Mouse (Mus musculus): Measurements from ENCODE around the gene Ntrk2. TPM values are rescaled to one million over a fixed set of nuclear protein-coding genes. Genes with fewer than 3 reads are reported as not detected.

Ntrk2 gene
- total and polyA plus RNA-seq, 2 experiments: 0.55 to 1.5 TPM

- Histone ChIP-seq H3K9ac (ENCODE audit: low read depth, low read length) (no peak overlapping the region), H3K27me3 (ENCODE audit: control insufficient read depth, insufficient read depth, low read length) (no peaks in the 10 kb centered on the region), H3K4me1 (ENCODE audit: control insufficient read depth, insufficient read depth, low read length) (no peaks in the 10 kb centered on the region), H3K79me2 (ENCODE audit: control insufficient read depth, insufficient read depth, low read length) (no peaks in the 10 kb centered on the region), H3K36me3 (ENCODE audit: control insufficient read depth, insufficient read depth, low read length) (no peaks in the 10 kb centered on the region), H3K27ac (replicated peaks; ENCODE audit: insufficient read depth, low read depth, low read length) (no peak overlapping the region), H3K4me3 (ENCODE audit: insufficient read depth, low read depth, low read length) (no peak overlapping the region)
- WGBS: 89% methylated on average over 4 of the region's 4 CpGs
- no peak for TF ChIP-seq POLR2A (IDR thresholded peaks at IDR 0.05; ENCODE audit: extremely low read depth, insufficient read depth, low read length)
- TF ChIP-seq CTCF (IDR thresholded peaks at IDR 0.05; ENCODE audit: low read depth, low read length): no peak
- no peak for DNase-seq (ENCODE audit: extremely low read depth, low read depth, low spot score)
Measured at GRCm38 (mm10) chr13:59089016-59089415, 282.6 kb downstream of the Ntrk2 start.

GRCm38 (mm10) chr13:59091138-59091971 lies 285.0 kb downstream of the Ntrk2 start:
- H3K27me3 ChIP-seq (ENCODE audit: control insufficient read depth, insufficient read depth, low read length): no peaks in the 10 kb centered on the region
- H3K27ac ChIP-seq (replicated peaks; ENCODE audit: insufficient read depth, low read depth, low read length): no peak overlapping the region
- H3K9ac ChIP-seq (ENCODE audit: low read depth, low read length): no peak overlapping the region
- H3K4me1 ChIP-seq (ENCODE audit: control insufficient read depth, insufficient read depth, low read length): no peaks in the 10 kb centered on the region
- no peak for DNase-seq (ENCODE audit: extremely low read depth, low read depth, low spot score)
- TF ChIP-seq CTCF (IDR thresholded peaks at IDR 0.05; ENCODE audit: low read depth, low read length) (no peak), POLR2A (IDR thresholded peaks at IDR 0.05; ENCODE audit: extremely low read depth, insufficient read depth, low read length) (no peak)
- H3K79me2 ChIP-seq (ENCODE audit: control insufficient read depth, insufficient read depth, low read length): no peaks in the 10 kb centered on the region
- WGBS: 65% methylated on average over 13 of the region's 13 CpGs
- H3K36me3 ChIP-seq (ENCODE audit: control insufficient read depth, insufficient read depth, low read length): no peaks in the 10 kb centered on the region
- no peak overlapping the region for H3K4me3 ChIP-seq (ENCODE audit: insufficient read depth, low read depth, low read length)

GRCm38 (mm10) chr13:59092045-59092857 lies 285.9 kb downstream of the Ntrk2 start:
- Histone ChIP-seq H3K27me3 (ENCODE audit: control insufficient read depth, insufficient read depth, low read length) (no peaks in the 10 kb centered on the region), H3K4me3 (ENCODE audit: insufficient read depth, low read depth, low read length) (no peak overlapping the region), H3K9ac (ENCODE audit: low read depth, low read length) (no peak overlapping the region), H3K36me3 (ENCODE audit: control insufficient read depth, insufficient read depth, low read length) (no peaks in the 10 kb centered on the region), H3K79me2 (ENCODE audit: control insufficient read depth, insufficient read depth, low read length) (no peaks in the 10 kb centered on the region), H3K27ac (replicated peaks; ENCODE audit: insufficient read depth, low read depth, low read length) (no peak overlapping the region), H3K4me1 (ENCODE audit: control insufficient read depth, insufficient read depth, low read length) (no peaks in the 10 kb centered on the region)
- WGBS: 74% methylated on average over 10 of the region's 10 CpGs
- TF ChIP-seq POLR2A (IDR thresholded peaks at IDR 0.05; ENCODE audit: extremely low read depth, insufficient read depth, low read length) (no peak), CTCF (IDR thresholded peaks at IDR 0.05; ENCODE audit: low read depth, low read length) (no peak)
- no peak for DNase-seq (ENCODE audit: extremely low read depth, low read depth, low spot score)

- WGBS: 38% methylated on average over 4 of the region's 4 CpGs
- no peak overlapping the region for H3K27ac ChIP-seq (replicated peaks; ENCODE audit: insufficient read depth, low read depth, low read length)
- H3K4me1 ChIP-seq (ENCODE audit: control insufficient read depth, insufficient read depth, low read length): no peaks in the 10 kb centered on the region
- no peaks in the 10 kb centered on the region for H3K27me3 ChIP-seq (ENCODE audit: control insufficient read depth, insufficient read depth, low read length)
- H3K79me2 ChIP-seq (ENCODE audit: control insufficient read depth, insufficient read depth, low read length): no peaks in the 10 kb centered on the region
- TF ChIP-seq CTCF (IDR thresholded peaks at IDR 0.05; ENCODE audit: low read depth, low read length) (no peak), POLR2A (IDR thresholded peaks at IDR 0.05; ENCODE audit: extremely low read depth, insufficient read depth, low read length) (no peak)
- DNase-seq (ENCODE audit: extremely low read depth, low read depth, low spot score): no peak
- H3K4me3 ChIP-seq (ENCODE audit: insufficient read depth, low read depth, low read length): no peak overlapping the region
- no peaks in the 10 kb centered on the region for H3K36me3 ChIP-seq (ENCODE audit: control insufficient read depth, insufficient read depth, low read length)
- no peak overlapping the region for H3K9ac ChIP-seq (ENCODE audit: low read depth, low read length)
Measured at GRCm38 (mm10) chr13:59092858-59093154, 286.4 kb downstream of the Ntrk2 start.

- 87% methylated on average over 7 of the region's 7 CpGs for WGBS
- Histone ChIP-seq H3K36me3 (ENCODE audit: control insufficient read depth, insufficient read depth, low read length) (no peaks in the 10 kb centered on the region), H3K79me2 (ENCODE audit: control insufficient read depth, insufficient read depth, low read length) (no peaks in the 10 kb centered on the region), H3K27ac (replicated peaks; ENCODE audit: insufficient read depth, low read depth, low read length) (no peak overlapping the region), H3K27me3 (ENCODE audit: control insufficient read depth, insufficient read depth, low read length) (no peaks in the 10 kb centered on the region), H3K4me1 (ENCODE audit: control insufficient read depth, insufficient read depth, low read length) (no peaks in the 10 kb centered on the region), H3K9ac (ENCODE audit: low read depth, low read length) (no peak overlapping the region), H3K4me3 (ENCODE audit: insufficient read depth, low read depth, low read length) (no peak overlapping the region)
- TF ChIP-seq CTCF (IDR thresholded peaks at IDR 0.05; ENCODE audit: low read depth, low read length): no peak
- TF ChIP-seq POLR2A (IDR thresholded peaks at IDR 0.05; ENCODE audit: extremely low read depth, insufficient read depth, low read length): no peak
- DNase-seq (ENCODE audit: extremely low read depth, low read depth, low spot score): no peak
Measured at GRCm38 (mm10) chr13:59094722-59095121, 288.4 kb downstream of the Ntrk2 start.
